Mouse (Mus musculus) embryonic fibroblast, embryonic 13.5 days (primary cell): ENCODE data around the gene Sptbn4.

Experiments
- CTCF ChIP-seq: IDR thresholded peaks from 2 replicates; pipeline ENCODE4 v1.5.1; 2011; ENCODE audit warnings: mild to moderate bottlenecking, control low read depth, low read length, moderate library complexity, borderline replicate concordance; ENCODE audit not compliant: insufficient read depth
- POLR2A ChIP-seq: IDR thresholded peaks from 2 replicates; pipeline ENCODE4 v1.6.1; 2011; ENCODE audit warnings: low read depth, mild to moderate bottlenecking, control low read depth, low read length, moderate library complexity

GRCm38 (mm10) chr7:27331854-27332253, 115.6 kb downstream of the Sptbn4 start:
- TF ChIP-seq CTCF (no peak), POLR2A (no peak)
